Mouse (Mus musculus) left cerebral cortex, adult 11 months (tissue): Measurements from ENCODE around the gene Boll.
A peak's percentile ranks its signal among the peaks of the same experiment; 100 is the strongest.

Experiments used
- DNase-seq: peaks from one replicate; pipeline ENCODE4 v3.0.0; 2022; ENCODE audit warnings: low spot score

Boll gene

DNA sequence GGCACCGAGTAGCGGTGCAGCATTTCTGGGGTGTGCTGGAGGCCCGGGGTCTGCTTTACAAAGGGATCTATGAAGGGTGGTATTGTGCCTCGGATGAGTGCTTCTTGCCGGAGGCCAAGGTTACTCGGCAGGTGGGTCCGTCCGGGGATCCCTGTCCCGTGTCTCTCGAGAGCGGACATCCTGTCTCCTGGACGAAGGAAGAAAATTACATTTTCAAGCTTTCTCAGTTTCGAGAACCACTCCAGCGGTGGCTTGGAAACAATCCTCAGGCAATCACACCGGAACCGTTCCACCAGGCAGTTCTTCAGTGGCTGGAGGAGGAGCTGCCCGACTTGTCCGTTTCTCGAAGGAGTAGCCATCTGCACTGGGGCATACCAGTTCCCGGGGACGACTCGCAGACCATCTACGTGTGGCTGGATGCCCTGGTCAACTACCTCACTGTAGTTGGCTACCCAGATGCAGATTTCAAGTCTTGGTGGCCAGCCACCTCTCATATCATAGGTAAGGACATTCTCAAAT lies 125.6 kb downstream of the Boll start:
- DNase-seq = no peak

DNA sequence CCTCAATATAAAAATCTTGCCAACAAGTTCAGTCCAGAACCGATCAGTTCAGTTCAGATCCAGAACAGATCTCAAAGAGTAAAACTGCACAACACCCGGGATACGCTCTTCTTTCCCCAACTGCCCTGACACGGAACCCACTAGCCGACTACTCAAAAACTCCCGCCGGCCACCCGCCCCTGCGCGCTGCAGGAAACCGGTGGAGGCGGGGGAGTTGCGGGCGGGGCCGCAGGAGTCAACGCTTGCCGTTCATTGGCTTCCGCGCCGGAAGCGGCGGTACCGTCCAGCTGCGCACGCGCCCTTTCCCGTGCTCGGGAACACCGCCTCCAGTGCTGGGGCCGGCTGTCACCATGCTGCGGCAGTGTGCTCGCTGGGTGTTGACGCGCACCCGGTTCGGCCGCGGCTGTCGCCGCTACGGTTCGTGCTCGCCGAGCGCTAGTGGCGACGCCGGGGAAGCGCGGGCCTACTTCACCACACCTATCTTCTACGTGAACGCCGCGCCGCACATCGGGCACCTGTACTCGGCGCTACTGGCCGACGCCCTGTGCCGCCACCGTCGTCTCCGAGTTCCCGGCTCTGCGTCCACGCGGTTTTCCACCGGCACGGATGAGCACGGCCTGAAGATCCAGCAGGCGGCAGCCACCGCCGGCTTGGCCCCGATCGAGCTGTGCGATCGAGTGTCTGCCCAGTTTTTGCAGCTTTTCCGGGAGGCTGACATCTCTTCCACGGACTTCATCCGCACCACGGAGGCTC lies 126.2 kb downstream of the Boll start, which contains the start of gene Mars2:
Gene Mars2 (plus strand): TSS at position 288 of the 753 bp plus-strand sequence.
- peak; percentile 88 for DNase-seq

DNA sequence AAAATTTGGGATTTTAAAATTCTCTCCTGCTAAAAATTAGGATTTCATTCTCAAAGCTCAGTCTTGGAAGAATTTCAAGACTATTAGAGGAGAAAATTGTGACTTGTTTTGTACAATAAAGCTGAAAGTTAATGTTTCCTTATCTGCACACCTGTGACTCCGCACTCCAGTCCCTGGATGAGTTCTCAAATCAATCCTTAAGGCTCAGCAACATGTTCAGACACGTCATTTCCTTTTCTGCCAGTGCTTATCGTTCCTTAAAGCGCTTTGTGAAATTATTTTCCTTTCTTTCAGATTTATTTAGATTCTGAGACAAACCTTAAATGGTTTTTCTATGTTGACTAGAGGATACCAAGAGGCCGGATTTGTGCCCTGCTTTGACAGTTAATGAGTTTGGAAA lies 126.8 kb downstream of the Boll start:
- DNase-seq = no peak

DNA sequence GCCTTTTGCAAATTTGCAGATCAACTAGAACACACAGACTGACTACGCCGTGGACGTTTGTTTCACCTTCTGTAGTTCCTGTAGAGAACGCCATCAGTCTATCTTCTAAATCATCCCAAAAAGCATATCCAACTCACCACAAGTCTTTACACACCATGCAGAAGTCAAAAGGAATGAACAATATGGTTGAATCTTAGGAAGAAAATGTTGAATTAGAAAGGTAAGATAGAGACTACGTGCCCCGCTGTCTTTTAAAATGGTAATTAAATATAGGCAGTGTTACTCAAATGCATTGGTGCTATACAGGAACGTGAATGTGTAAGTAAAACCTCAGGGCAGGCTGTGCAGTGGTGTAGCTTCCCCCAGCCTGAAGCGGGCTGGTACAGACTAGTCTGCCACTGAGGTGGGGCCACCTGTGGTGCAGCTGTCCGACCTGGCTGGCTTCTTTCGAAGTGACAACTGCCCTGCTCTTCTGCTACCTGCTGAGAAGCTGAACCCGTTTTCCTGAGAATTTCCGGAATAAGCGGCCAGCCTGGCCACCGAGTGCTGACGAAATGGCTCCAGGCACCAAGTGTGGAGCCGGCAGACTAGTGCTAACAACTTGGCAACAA lies 128.3 kb downstream of the Boll start:
- no peak for DNase-seq

DNA sequence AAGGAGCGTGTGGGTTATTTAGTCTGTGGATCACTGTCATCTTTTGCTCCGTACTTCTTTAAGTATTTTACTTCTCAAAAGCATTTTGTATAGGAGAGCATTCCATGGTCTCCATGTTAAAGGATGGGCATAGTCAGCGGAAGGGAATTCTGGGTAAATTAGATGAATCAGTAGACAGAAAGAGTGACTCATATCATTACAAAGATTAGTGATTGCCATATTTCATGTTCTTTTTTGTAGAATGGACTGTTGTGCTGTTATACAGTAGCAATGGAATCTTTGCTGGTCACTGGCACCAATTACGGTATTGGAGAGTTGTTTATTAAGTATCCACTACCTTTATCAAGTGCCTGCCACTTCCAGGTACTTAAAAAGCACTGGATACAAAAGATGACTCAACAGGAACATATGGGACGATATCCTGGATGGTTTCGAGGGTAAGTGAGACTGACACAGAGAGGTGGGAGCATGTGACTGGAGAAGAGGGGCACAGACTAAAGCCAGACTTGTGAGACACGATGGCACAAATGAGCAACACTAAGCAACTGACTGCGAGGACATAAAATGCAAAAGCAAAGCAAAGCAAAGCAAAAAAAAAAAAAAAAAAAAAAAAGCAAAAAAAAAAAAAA lies 134.9 kb downstream of the Boll start:
- no peak for DNase-seq

DNA sequence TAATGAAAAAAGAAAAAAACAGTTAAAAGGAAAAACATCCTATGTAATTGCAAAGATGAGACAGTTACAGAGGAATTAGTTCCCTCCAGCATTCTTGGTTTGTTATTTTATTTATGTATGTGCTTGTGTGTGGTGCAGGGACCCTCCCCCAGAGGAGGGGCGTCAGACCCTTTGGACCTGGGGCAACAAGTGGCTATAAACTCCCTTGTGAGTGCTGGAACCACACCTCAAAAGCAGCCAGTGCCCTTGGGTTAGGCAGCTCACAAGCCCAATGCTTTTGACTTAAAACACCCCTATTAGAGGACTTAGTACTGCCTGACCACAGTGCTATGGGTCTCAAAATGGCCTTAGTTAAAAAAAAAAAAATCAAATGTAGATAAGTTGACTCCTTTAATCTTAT lies 135.9 kb downstream of the Boll start:
- DNase-seq = no peak

DNA sequence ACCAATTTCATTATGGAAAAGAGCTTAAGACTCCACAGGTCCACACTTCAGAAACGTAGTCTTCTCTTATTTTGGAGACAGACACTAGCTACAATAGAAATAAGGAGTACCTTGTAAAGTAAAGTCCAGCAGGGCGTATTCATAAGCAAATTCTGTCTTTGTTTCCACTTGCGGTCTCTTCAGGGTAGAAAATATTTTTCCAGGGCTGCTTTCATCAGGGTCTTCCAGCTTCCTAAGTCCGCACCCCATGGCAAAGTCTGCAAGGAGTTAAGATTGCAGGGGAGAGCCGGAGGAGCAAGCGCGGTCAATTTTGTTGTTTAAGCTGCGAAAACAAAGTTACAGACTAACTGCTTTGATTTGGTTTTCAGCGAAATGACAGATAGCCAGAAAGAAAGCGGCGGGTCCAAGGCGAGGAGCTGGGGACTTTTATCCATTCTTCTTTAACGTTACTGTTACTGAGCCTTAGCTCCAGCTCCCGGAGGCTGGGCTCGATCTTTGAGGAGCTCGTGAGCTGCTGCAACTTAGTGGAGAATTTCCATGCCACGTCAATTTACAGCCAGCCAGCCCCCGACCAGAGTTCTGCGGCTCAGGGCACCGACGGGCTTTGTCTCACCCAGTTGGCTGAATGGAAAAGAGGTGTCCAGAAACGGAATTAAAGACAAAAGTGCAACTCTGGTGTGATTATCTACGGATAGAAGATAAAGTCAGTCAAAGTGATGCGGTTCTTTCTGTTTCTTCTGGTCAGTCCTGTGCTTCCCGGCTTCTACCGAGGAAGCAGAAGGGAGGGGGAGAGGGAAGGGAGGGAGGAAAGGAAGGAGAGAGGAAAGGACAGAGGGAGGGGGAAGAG lies 137.0 kb downstream of the Boll start, which contains the start of gene Rftn2:
Gene Rftn2 (minus strand): TSS at position 772 of the 847 bp plus-strand sequence.
- no peak for DNase-seq

DNA sequence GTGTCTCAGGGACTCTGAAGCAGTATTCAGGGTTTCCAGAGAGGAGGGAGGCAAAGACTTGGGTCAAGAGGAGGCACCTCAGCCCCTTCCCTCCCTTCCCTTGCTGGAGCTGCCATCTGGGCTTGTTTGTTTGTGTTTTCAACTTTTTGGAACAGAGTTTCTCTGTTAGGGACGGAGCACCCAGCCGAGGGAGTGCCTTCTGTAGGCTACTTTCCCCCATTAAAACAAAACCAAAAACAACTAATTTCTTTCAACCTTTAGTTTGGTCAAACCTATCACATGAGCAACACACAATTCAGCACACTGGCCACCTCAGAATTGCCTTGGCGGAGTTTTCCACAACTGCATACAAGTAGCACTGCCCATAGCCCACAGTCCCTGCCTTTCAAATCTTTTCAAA lies 137.9 kb downstream of the Boll start:
- DNase-seq = no peak

DNA sequence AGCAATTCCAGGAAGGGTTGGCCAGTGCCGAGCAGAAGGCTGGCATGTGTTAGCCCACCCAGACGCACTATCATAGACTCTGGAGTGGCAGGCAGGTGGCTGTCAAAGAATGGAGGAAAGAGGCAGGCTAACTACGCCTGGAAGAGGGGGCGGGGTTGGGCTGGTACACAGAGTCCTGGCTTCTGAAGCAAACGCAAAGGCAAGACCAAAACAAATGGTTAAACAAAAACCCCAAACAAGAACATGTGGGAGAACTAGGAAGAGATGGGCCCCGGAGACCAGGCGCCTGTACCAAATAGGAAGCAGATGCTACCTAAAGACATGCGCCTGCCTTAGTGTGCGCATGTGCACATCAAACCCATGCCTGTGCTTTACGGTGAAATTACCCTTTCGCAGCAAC lies 139.2 kb downstream of the Boll start:
- DNase-seq = no peak

DNA sequence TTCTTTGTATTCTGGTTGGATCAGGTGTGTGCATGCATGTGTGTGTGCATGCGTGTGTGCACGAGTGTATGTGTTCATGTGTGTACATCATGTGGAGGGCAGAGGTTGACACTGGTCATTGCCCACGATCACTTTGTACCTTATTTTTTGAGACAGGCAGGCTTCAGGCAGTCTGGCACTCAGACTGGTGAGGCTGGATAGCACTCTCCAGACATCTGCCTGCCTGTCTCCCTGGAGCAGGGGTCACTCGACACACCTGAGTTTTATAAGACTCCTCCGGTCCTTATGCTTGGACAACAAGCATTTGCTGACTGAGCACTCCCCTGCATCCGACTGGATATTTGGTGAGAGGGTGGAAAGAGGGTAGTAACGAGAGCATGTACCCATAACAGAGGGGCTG lies 140.2 kb downstream of the Boll start:
- DNase-seq = no peak

DNA sequence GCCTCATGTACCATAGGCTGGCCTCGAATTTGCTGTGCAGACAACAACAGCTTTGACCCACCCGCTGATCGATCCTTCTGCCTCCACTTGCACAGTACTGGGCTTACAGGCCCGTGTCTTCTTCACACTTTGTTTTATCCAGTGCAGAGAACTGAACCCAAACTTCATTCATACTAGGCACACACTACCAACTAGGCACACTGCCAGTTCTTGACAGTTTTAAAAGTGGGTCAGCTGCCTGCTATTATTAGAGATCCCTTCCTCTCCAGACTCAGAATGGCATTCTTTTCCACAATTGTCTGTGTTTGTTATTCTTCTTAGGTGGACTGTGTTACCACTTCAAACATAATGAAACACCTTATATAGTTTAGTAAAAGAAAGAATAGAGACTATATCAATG lies 141.9 kb downstream of the Boll start:
- no peak for DNase-seq

DNA sequence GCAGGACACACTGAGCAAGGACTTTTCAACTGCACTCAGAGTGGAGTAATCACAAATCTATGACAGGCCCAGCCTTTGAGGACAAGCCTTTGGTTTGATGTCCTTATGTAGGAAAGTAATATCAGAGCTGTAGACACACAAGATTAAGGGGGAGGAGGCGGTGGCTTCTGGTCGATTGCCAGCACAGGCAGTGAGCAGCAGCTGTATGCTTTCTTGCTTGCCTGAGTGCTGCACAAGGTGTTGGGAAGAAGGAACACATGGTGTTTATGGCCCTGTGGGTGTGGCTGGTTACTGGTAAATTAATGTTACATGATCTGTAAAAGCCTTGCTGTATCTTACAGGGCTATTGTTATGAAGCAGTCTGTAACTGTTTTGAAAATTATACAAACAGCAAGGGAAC lies 146.1 kb downstream of the Boll start:
- DNase-seq = no peak

DNA sequence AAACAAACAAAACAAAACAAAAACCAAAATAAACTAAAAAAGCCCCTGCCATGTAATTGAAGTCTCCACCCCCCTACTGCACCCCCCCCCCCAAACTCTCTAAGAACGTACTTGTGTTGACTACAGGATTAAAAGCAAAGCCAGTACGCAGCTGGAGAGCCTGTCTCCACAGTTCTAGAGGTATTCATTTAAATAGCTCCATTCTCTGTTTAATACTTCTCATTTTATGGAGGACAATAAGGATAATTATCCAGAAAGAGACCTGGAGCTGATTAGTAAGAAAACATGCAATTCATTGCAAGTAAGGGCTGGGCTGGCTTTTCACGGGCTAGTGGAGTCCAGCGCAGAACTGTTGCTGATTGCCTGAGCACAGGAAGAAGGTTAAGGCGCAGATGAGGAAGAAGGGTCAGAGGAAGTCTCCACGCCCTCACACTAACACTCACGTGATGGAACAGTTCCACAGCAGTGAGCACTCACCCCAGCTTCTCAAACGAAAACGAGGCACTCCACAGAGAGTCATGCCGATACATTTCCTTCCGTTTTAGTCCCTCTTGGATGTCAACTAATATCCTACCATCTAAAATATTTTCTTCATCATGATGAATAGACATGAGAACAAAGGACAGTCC lies 148.0 kb downstream of the Boll start:
- no peak for DNase-seq

DNA sequence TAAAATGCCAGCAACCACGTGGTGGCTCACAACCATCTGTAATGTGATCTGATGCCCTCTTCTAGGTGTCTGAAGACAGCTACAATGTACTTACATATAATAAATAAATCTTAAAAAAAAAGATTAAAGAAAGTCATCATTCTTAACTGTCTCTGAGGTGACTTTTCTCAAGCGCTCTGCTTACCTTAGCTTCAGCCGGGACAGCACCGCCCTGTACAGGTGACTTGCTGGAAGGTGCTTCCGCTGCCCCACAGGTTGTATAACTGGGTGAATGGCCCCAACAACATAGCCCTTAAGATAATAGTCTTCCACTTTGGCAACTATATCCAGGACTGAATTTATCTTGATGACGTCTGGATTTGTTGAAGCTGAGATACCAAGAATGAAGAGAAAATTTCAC lies 149.3 kb downstream of the Boll start:
- DNase-seq = no peak

DNA sequence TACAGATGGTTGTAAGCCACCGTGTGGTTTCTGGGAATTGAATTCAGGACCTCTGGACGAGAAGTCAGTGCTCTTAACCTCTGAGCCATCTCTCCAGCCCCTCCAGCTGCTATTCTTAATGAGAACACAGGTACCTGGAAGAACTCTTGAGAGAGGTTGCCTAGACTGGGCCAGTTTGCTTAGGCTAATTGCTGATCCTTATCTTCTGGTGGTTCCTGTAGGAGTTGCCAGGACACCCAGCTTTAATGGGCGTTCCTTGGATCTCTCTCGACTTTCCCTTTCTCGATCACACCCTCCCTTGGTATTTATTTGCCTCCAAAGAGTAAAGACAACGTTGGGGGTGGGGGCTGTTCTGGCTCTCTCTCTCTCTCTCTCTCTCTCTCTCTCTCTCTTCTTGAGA lies 149.8 kb downstream of the Boll start:
- no peak for DNase-seq

DNA sequence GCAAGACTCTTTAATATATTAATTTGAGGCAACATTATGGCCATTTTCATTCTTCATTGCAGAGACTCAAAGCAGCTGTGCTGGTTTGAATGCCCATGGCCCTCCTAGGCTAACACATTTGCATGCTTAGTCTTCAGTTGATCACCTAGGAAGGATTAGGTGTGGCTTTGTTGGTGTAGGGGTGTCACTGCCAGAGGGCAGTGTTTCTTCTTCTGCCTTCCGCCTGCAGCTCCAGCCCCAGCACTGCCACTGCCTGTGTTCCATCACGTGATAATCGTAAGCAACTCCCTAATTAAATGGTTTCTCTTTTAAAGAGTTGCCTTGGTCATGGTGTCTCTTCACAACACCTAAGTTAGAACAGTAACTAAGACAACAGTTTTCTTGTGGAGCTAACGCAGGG lies 150.5 kb downstream of the Boll start:
- no peak for DNase-seq

DNA sequence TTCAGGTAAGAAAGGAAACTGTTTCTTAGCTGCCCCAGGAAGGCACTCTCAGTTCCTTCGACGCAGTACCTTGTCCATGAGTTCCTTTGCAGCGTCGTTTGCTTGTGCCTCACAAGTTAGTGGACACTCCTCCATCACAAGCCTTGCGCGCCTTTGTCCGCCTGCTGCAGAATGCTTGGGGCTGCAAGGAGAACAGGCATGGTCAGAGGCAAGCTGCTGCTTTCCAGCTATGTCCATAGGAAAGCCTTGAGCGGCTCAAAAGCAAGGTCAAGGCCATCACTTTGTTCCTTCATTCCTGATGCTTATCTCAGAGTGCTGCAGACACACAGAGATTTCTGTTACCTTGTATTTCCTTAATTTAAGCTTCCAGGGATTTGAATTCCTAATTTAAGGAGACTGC lies 152.2 kb downstream of the Boll start:
- no peak for DNase-seq

DNA sequence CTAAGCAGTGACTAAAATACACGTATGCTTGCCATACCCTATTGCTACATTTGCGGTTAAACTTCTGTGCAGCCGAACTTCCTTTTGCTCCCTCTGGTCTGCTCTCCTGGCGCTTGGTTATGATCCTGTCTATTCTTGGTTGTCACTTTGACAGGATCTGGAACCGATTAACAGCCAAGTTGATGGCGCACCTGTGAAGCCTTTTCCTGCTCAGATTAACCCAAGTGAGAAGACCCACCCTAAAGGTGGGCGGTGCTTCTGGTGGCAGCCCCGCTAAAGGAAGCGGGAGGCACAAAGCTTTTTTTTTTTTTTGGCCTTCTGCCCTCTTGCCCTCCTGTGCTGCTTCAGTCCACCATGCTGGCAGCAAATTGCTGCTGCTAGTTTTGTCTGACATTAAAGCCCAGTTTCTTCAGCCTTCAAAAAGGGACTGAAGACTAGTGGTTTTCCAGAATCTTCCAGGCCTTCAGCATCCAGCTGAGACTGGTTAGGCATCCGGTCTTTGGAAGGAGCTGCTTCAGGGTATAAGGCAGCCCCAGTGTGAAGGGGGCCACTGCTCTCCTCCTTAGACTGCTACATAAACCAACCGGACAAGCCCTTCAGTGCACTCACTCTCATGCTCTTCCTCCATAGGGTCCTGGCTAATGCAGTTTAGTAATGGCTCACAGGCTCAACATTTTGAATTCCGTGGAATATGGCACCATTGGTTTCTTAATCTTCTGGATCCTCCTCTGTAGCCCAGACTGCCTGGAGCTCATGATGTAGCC lies 152.9 kb downstream of the Boll start:
- DNase-seq = no peak

DNA sequence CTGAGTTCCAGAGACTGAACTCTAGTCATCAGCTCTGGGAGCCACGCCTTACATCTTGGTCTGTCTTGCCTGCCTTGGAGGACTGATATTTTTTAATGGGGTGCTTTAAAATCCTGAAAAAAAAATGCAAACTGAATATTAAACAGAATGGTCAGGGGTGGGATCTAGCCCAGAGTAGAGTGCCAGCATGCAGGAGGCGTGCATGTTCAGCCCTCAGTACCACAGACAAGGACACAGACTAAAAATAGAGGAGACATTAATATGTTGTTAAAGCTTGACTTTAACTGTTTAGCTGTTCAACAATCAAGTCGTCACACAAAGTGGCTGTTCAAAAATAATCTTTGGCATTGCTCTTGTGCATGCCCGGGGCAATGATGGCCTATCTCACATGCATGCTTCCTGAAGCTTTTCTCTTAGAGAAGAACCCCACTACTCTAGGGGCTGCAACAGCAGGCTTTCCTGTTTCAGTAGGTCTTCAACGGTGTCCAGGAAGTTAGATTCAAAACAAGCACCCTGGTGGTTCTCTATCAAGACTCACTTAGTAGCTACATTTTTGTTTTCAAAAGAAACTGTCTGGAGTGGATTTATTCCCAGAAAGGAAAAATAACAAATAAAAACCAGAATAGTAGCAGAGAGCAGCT lies 154.6 kb downstream of the Boll start:
- no peak for DNase-seq

DNA sequence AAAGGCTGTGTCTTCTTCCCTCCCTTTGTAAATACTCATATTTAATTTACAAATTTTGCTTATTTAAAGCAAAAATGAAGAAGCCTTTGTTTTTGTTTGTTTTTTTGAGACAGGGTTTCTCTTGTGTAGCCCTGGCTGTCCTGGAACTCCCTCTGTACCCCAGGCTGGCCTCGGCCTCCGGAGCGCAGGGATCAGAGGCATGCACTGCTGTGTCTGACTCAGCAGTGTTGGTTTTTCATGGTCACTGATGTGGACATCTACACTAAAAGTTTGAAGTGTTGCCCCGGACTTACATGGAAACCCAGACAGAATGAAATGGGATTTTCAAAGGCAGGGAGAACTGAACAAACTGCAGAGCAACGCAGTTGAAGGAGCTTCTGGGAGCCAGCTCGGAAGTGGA lies 155.7 kb downstream of the Boll start:
- no peak for DNase-seq
